Mouse (Mus musculus) embryonic stem cell, embryonic (primary cell): ENCODE results near the gene Fcgbp.
"Not testable (repeated sequence)": the region's sequence is repeated elsewhere in the genome, so short reads cannot be mapped to it uniquely, and the experiment has no call there.

Experiments
- CTCF ChIA-PET, 4 experiments: fragments of 300-600 bp in 2 of 4; fragments of 350-600 bp in 2 of 4; sonication (Branson Sonifier 250); formaldehyde crosslinking; loops; one replicate each; lab custom pipeline; 2022; ENCODE audit warnings: inconsistent platforms in 2 of 4; lab: Charles Lee
- POLR2A ChIA-PET, 4 experiments: fragments of 300-600 bp in 2 of 4; fragments of 350-600 bp in 2 of 4; sonication (Branson Sonifier 250); formaldehyde crosslinking; loops; one replicate each; lab custom pipeline; 2022; ENCODE audit warnings: antibody characterized with exemption in 4 of 4, inconsistent platforms in 1 of 4; lab: Charles Lee

The Fcgbp gene

GRCm38 (mm10) chr7:28104670-28105069 is 33.6 kb downstream of the Fcgbp start:
- ChIA-PET POLR2A (interaction anchor here (0.5 to 1.3 kb wide), 11 partner anchors 12 to 1323 kb away, joined by 3 to 6 read pairs (median 3); partner anchors contain the start of genes Dyrk1b (in 1 of the 4), Fbl (in 1 of the 4), Psmc4 (in 1 of the 4) and Rps16 (in 1 of the 4)), CTCF (interaction anchor here in 3 of 4 experiments (0.7 to 1.6 kb wide), 9 partner anchors 14 to 194 kb away, joined by 3 to 5 read pairs (median 4); no protein-coding TSS in a partner anchor)

DNA sequence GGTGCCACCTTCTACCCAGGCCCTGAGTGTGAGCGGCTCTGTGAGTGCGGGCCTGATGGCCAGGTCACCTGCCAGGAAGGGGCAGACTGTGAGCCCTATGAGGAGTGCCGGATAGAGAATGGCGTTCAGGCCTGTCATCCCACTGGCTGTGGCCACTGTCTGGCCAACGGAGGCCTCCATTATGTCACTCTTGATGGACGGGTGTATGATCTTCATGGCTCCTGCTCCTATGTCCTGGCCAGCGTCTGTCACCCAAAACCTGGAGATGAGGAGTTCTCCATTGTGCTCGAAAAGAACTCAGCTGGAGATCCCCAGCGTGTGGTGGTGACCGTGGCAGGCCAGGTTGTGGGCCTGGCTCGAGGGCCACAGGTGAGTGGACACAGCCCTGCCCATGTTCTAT is 35.2 kb downstream of the Fcgbp start:
- POLR2A ChIA-PET, result no interaction called here
- CTCF ChIA-PET, result interaction anchor here in 1 of 4 experiments (0.5 to 1.3 kb wide), 2 partner anchors 20 to 506 kb away, joined by 4 read pairs; no protein-coding TSS in a partner anchor

DNA sequence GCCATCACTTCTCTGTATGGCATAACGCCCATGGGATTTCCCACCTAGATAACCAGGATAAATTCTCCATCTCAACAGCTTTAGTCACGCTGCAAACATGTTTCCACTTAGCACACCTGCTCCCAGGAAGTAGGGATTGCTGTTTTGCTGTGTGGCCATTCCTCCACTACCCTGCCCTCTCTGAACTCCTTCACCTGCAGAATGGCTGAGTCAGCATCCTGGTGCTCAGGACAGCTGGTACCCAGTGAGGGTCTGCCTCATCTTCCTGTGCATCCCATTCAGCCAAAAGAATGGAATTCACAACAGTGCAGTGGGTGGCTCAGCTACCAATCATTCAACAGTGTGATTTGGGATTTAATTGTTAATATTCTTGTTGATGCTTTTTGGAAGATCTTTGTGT is 43.6 kb downstream of the Fcgbp start:
- ChIA-PET POLR2A (interaction anchor here in 1 of 4 experiments (1.3 kb wide), 1 partner anchor 30 kb away, joined by 3 read pairs; no protein-coding TSS in a partner anchor), CTCF (no interaction called here)

DNA sequence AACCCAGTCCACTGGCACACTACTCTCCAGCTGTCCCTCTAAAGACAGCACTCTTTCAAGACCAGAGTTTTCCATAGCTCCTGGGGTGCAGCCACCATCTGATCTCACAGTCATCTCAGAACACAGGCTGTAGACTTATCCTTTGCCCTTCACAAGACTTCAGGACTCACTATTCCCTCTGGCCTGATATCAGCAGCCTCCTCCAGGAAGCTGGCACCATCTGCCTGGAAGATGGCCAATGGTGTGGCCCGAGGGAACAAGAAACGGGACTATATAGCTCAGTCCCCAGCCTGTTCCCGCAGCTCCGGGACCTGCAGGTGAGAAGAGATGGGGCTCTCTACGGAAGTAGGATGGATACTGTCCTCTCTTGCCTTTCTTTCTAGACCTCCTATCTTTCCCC is 58.1 kb downstream of the Fcgbp start, which contains the start of gene 9530053A07Rik:
TSS of gene 9530053A07Rik (plus strand) at position 301 of the 400 bp plus-strand sequence.
- ChIA-PET CTCF (interaction anchor here in 3 of 4 experiments (0.6 to 1.5 kb wide), 4 partner anchors 19 to 102 kb away, joined by 3 to 5 read pairs (median 3); no protein-coding TSS in a partner anchor), POLR2A (no interaction called here)

DNA sequence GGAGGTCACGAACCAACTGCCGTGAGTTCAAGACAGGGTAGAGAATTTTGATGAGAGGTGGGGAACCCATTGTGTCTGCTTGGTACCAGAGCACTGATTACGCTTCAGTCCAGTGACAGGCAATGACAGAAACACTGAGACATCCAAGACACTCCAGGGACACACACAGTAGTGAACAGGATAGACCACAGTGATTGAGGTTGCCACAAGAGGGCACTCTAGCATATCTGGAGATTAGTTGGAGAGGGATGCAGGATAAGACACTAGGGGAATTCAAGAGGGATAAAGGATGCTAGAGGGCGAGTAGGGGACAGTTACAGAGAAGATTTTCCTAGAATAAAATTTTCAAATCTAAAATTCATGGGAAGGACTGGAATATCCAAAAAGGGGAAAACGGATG is 66.6 kb downstream of the Fcgbp start:
- POLR2A ChIA-PET, result no interaction called here

GRCm38 (mm10) chr7:28148263-28148662 is 77.2 kb downstream of the Fcgbp start:
- ChIA-PET CTCF (interaction anchor here (0.5 to 2.5 kb wide), 66 partner anchors 8 to 1812 kb away, joined by 3 to 29 read pairs (median 4); partner anchors contain the start of genes Fbl (in 3 of the 4), 9530053A07Rik (in 2 of the 4), Eid2 (in 2 of the 4) and Selenov (in 2 of the 4)), POLR2A (interaction anchor here (0.5 to 2.4 kb wide), 37 partner anchors 8 to 823 kb away, joined by 3 to 13 read pairs (median 3); partner anchors contain the start of genes Fbl (in 4 of the 4), Dyrk1b (in 2 of the 4), Eid2 (in 2 of the 4) and Med29 (in 1 of the 4))

More for the DNA sequence above, 66.6 kb downstream of the Fcgbp start:
- CTCF ChIA-PET, result interaction anchor here in 1 of 4 experiments (1.1 kb wide), 1 partner anchor 11 kb away, joined by 3 read pairs; no protein-coding TSS in a partner anchor

DNA sequence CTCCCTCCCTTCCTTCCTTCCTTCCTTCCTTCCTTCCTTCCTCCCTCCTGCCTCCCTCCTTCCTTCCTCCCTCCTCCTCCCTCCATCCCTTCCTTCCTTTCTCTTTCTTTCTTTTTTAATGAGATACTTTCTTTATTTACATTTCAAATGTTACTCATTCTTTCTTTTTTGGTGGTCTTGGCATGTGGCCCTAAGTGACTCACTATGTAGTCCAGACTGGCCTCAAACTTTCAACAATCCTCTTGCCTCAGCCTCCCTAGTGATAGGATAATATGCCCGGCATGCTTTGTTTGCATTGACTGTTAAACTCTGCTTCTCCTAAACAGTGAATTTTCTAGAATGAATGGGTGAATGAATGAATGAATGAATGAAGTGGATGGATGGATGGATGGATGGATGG is 78.8 kb downstream of the Fcgbp start:
- CTCF ChIA-PET, result interaction anchor here in 3 of 4 experiments (0.5 to 2.5 kb wide), 8 partner anchors 19 to 688 kb away, joined by 3 to 29 read pairs (median 3); partner anchors contain the start of genes Fbl (in 2 of the 3), Med29 (in 1 of the 3) and Paf1 (in 1 of the 3)

GRCm38 (mm10) chr7:28151584-28152221 is 80.7 kb downstream of the Fcgbp start:
- ChIA-PET POLR2A (interaction anchor here in 3 of 4 experiments (0.7 to 1.6 kb wide), 10 partner anchors 9 to 117 kb away, joined by 3 to 10 read pairs (median 4); partner anchors contain the start of genes Fbl (in 2 of the 3) and Dyrk1b (in 1 of the 3)), CTCF (interaction anchor here (0.5 to 1.6 kb wide), 11 partner anchors 10 to 776 kb away, joined by 3 to 16 read pairs (median 4); partner anchors contain the start of gene Fbl (in 2 of the 4))

More for the DNA sequence above, 78.8 kb downstream of the Fcgbp start:
- POLR2A ChIA-PET, result interaction anchor here in 1 of 4 experiments (1.8 kb wide), 1 partner anchor 8 kb away, joined by 8 read pairs; no protein-coding TSS in a partner anchor

DNA sequence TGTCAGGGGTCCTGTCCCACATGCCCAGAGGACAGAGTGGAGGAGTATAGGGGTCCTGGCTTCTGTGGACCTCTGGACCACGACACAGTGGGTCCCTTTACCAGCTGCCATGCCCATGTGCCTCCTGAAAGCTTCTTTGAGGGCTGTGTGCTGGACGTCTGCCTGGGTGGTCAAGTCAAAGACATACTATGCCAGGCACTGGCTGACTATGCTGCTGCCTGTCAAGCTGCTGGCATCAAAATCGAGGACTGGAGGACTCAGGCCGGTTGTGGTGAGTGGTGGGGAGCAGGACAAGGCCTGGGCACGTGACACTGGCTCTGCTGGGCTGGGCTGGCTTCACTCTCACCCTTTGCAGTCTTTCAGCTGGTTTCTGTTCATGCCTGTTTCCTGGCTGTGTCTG is 82.6 kb downstream of the Fcgbp start:
- POLR2A ChIA-PET, CTCF ChIA-PET: not testable (repeated sequence)

- ChIA-PET CTCF (interaction anchor here in 2 of 4 experiments (1.1 to 1.2 kb wide), 2 partner anchors 11 kb away, joined by 3 read pairs; no protein-coding TSS in a partner anchor), POLR2A (interaction anchor here in 1 of 4 experiments (3.2 kb wide), 1 partner anchor 10 kb away, joined by 8 read pairs; no protein-coding TSS in a partner anchor)
Observed at GRCm38 (mm10) chr7:28159292-28159691, 88.3 kb downstream of the Fcgbp start.

DNA sequence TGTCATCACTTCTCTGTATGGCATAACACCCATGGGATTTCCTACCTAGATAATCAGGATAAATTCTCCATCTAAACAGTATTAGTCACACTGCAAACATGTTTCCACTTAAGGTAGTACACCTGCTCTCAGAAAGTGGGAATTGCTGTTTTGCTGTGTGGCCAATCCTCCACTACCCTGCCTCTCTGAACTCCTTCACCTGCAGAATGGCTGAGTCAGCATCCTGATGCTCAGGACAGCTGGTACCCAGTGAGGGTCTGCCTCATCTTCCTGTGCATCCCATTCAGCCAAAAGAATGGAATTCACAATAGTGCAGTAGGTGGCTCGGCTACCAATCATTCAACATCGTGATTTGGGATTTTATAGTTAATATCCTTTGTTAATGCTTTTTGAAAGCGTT is 88.9 kb downstream of the Fcgbp start:
- CTCF ChIA-PET, result interaction anchor here in 2 of 4 experiments (1.1 to 1.2 kb wide), 2 partner anchors 11 to 12 kb away, joined by 3 read pairs; no protein-coding TSS in a partner anchor
- POLR2A ChIA-PET, result interaction anchor here in 2 of 4 experiments (0.5 to 3.2 kb wide), 3 partner anchors 8 to 300 kb away, joined by 3 to 8 read pairs (median 3); no protein-coding TSS in a partner anchor

GRCm38 (mm10) chr7:28161163-28161749 is 90.2 kb downstream of the Fcgbp start:
- CTCF ChIA-PET, result interaction anchor here in 1 of 4 experiments (0.5 to 1.6 kb wide), 4 partner anchors 9 to 60 kb away, joined by 3 to 6 read pairs (median 3); no protein-coding TSS in a partner anchor
- POLR2A ChIA-PET, result interaction anchor here in 2 of 4 experiments (0.7 to 1.8 kb wide), 3 partner anchors 12 to 44 kb away, joined by 3 to 5 read pairs (median 4); partner anchors contain the start of gene Dyrk1b (in 1 of the 2)

- POLR2A ChIA-PET, result no interaction called here
- CTCF ChIA-PET, result interaction anchor here in 1 of 4 experiments (0.5 to 0.8 kb wide), 2 partner anchors 14 to 816 kb away, joined by 3 read pairs; partner anchors contain the start of gene Eif3k
Observed at GRCm38 (mm10) chr7:28165406-28165805, 94.4 kb downstream of the Fcgbp start.

DNA sequence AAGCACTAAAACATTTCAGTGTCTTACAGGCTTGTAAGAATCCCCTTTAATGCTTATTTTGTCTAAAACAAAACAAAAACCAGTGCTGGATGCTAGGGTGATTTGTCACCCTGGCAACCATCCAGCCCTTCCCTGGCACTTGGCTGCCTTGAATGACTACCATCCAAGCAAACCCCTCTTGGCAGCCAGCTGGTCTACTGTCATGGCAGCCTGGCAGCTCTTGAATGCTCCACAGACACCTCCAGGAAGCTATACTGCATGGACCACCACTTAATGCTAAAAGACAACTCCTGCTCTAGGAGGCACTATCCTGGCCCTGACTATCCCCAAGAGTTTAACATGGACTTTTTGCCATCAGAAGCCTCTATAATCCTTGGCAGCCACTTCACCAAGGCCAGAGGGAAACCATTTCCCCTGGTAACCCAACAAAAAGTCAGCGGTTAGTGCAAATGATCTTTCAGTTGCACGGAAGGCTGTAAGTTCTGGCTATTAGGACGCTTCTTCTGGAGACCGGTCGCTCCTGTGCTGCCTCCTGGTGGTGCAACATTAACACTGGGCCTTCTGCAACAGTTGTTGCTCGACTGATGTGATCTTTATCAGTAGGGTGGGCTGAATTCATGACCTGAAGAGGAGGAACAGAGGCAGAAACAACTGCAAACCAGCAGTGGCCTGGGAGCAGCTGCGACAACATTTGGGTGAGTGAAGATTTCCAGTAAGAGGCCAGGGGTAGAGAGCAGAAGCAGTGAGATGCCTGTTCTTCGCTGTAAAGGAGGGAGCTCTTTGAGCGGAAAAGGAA is 97.5 kb downstream of the Fcgbp start:
- CTCF ChIA-PET, result interaction anchor here (0.5 to 2.9 kb wide), 23 partner anchors 11 to 668 kb away, joined by 3 to 29 read pairs (median 3); partner anchors contain the start of genes Dyrk1b (in 1 of the 4), Eid2 (in 1 of the 4), Ttc9b (in 1 of the 4) and Zfp607b (in 1 of the 4)
- POLR2A ChIA-PET, result interaction anchor here in 3 of 4 experiments (0.5 to 6.0 kb wide), 33 partner anchors 11 to 642 kb away, joined by 3 to 61 read pairs (median 4); partner anchors contain the start of genes Dyrk1b (in 3 of the 3), Med29 (in 3 of the 3), Paf1 (in 3 of the 3) and Supt5 (in 2 of the 3)

GRCm38 (mm10) chr7:28169489-28170422 is 98.7 kb downstream of the Fcgbp start, which contains the start of gene Fbl:
Gene Fbl, plus strand, starts transcription at chr7:28169710.
- CTCF ChIA-PET, result interaction anchor here (0.6 to 2.9 kb wide), 22 partner anchors 10 to 788 kb away, joined by 3 to 29 read pairs (median 4); partner anchors contain the start of genes Dyrk1b (in 1 of the 4), Ttc9b (in 1 of the 4) and Zfp607b (in 1 of the 4)
- POLR2A ChIA-PET, result interaction anchor here (0.5 to 6.0 kb wide), 47 partner anchors 10 to 753 kb away, joined by 3 to 61 read pairs (median 4); partner anchors contain the start of genes Dyrk1b (in 3 of the 4), Med29 (in 3 of the 4), Paf1 (in 3 of the 4) and Rps16 (in 2 of the 4)
